Mouse (Mus musculus): ENCODE results near the gene Actc1. TPM values are rescaled to one million over a fixed set of nuclear protein-coding genes. Genes with fewer than 3 reads are reported as not detected.

The Actc1 gene
- polyA plus RNA-seq, 1 experiment from 2014 or later: 106 TPM

GRCm38 (mm10) chr2:114011838-114012237, 41.5 kb downstream of the Actc1 start:
- H3K9ac ChIP-seq: no peak overlapping the region
- DNase-seq (peak; percentile 91), ATAC-seq (ENCODE audit: insufficient read depth) (no peak; the same call in 1 of the 2 replicates)
- H3K36me3 ChIP-seq (ENCODE audit: insufficient read depth): no peaks in the 10 kb centered on the region
- H3K4me1 ChIP-seq (ENCODE audit: insufficient read depth): no peaks in the 10 kb centered on the region
- H3K27me3 ChIP-seq (ENCODE audit: insufficient read depth, low read length): peaks cover 36% of the 10 kb centered on the region
- TF ChIP-seq CTCF (IDR thresholded peaks at IDR 0.05; ENCODE audit: low read depth): no peak
- H3K4me2 ChIP-seq: no peak overlapping the region
- no peaks in the 10 kb centered on the region for H3K9me3 ChIP-seq (ENCODE audit: low read depth, low read length)
- no peak overlapping the region for H3K27ac ChIP-seq (ENCODE audit: low read depth)
- WGBS: 37% methylated on average over 4 of the region's 4 CpGs
- no peak overlapping the region for H3K4me3 ChIP-seq (ENCODE audit: low read depth, low read length)

GRCm38 (mm10) chr2:114008321-114008720, 45.0 kb downstream of the Actc1 start:
- H3K27ac ChIP-seq (ENCODE audit: low read depth): no peak overlapping the region
- no peaks in the 10 kb centered on the region for H3K9me3 ChIP-seq (ENCODE audit: low read depth, low read length)
- WGBS: 78% methylated on average over 2 of the region's 2 CpGs
- peaks cover 13% of the 10 kb centered on the region for H3K27me3 ChIP-seq (ENCODE audit: insufficient read depth, low read length)
- no peak overlapping the region for H3K9ac ChIP-seq
- TF ChIP-seq CTCF (IDR thresholded peaks at IDR 0.05; ENCODE audit: low read depth): no peak
- H3K4me1 ChIP-seq (ENCODE audit: insufficient read depth): no peaks in the 10 kb centered on the region
- no peaks in the 10 kb centered on the region for H3K36me3 ChIP-seq (ENCODE audit: insufficient read depth)
- DNase-seq: no peak
- H3K4me2 ChIP-seq: no peak overlapping the region
- H3K4me3 ChIP-seq (ENCODE audit: low read depth, low read length): no peak overlapping the region
- no peak for ATAC-seq (ENCODE audit: insufficient read depth)

GRCm38 (mm10) chr2:113997484-113997883, 55.9 kb downstream of the Actc1 start:
- H3K4me1 ChIP-seq (ENCODE audit: insufficient read depth): no peaks in the 10 kb centered on the region
- no peak for ATAC-seq (ENCODE audit: insufficient read depth)
- H3K9ac ChIP-seq: no peak overlapping the region

More at GRCm38 (mm10) chr2:113997484-113997883, 55.9 kb downstream of the Actc1 start:
- TF ChIP-seq CTCF (IDR thresholded peaks at IDR 0.05; ENCODE audit: low read depth): no peak
- H3K27ac ChIP-seq (ENCODE audit: low read depth): no peak overlapping the region
- no peak for DNase-seq
- H3K27me3 ChIP-seq (ENCODE audit: insufficient read depth, low read length): no peaks in the 10 kb centered on the region
- no peaks in the 10 kb centered on the region for H3K9me3 ChIP-seq (ENCODE audit: low read depth, low read length)
- no peak overlapping the region for H3K4me2 ChIP-seq
- H3K36me3 ChIP-seq (ENCODE audit: insufficient read depth): no peaks in the 10 kb centered on the region
- 36% methylated on average over 8 of the region's 8 CpGs for WGBS
- H3K4me3 ChIP-seq (ENCODE audit: low read depth, low read length): no peak overlapping the region

Other genes with a start within 250 kb of the Actc1 start
- 0.30 and 0.57 TPM in 2 replicates for gene Scg5, start 224.4 kb downstream of the Actc1 start, polyA plus RNA-seq (2014; fragmentation: Nextera tagmentation; extraction: Ambion mirVana)
- gene Arhgap11a, start 204.9 kb downstream of the Actc1 start, polyA plus RNA-seq (2014; fragmentation: Nextera tagmentation; extraction: Ambion mirVana): 5.2 and 6.0 TPM in 2 replicates
- gene Gjd2, start 39.9 kb downstream of the Actc1 start, polyA plus RNA-seq (2014; fragmentation: Nextera tagmentation; extraction: Ambion mirVana): not detected in 2 replicates
- 51.8 and 56.5 TPM in 2 replicates for gene Aqr, start 133.5 kb upstream of the Actc1 start, polyA plus RNA-seq (2014; fragmentation: Nextera tagmentation; extraction: Ambion mirVana)
- 5.9 and 6.3 TPM in 2 replicates for gene Zfp770, start 147.9 kb upstream of the Actc1 start, polyA plus RNA-seq (2014; fragmentation: Nextera tagmentation; extraction: Ambion mirVana)

Measured in lung, embryonic 14.5 days (tissue).